Mouse (Mus musculus) gastrocnemius, postnatal 25 days (tissue): Measurements from ENCODE around the gene Olfr583. TPM values are rescaled to one million over a fixed set of nuclear protein-coding genes. Genes with fewer than 3 reads are reported as not detected.

Experiments used
- DNase-seq: peaks from one replicate; pipeline ENCODE4 v3.0.0; 2022
- long read RNA-seq, 2 experiments: library from polyadenylated mRNA; stranded (forward); transcript quantifications; one replicate each; pipeline ENCODE4 v2.0.0; 2021
- total RNA-seq, 2 experiments: library from RNA; stranded (reverse); gene quantifications; 1 replicate in 1 of 2; 2 replicates in 1 of 2; pipeline ENCODE4 v1.2.3; 2021

Olfr583 gene
- total RNA-seq: not detected
- long read RNA-seq, experiment 1: 0 reads
- long read RNA-seq, experiment 2: 0 reads

DNA sequence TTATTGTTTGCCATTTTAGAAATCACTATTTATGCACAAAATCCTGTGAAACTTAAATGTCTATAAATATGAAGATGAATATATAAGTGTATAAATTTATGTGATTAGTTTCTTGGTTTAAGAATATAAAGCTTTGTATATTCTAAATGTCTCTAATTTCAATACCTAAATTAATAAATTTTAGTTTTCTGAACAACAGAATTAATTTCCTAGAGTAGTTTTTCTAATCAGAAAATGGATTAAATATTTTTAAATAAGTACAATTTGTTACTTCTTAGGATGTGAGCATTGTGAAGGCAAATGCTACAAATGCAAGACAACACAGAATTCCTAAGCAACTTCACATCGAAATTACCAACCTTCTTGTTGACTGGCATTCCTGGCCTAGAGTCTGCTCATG, at the start of gene Olfr583:
Gene Olfr583, plus strand, starts transcription at position 301 of the 400 bp plus-strand sequence.
- no peak for DNase-seq

DNA sequence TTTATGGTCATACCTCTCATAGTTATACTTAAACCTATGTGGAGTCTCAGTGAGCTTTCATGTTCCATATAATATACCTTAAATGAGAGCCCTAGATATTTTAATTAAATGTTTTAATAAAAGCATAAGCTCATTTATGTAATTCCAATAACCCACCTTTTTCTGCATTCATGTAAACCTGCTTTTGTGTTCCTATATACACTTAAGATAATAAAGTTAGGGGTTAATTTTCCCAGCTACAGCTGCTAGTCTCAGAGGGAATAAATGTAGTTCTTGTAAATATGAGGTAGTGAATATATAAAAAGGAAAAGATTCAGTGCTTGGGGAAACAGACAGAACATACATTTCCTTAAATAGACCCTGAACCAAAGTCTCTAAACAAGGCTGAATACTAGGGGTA, 13.4 kb upstream of the Olfr583 start, which contains the start of gene Olfr582:
Gene Olfr582, plus strand, starts transcription at position 301 of the 400 bp plus-strand sequence.
- DNase-seq: no peak

DNA sequence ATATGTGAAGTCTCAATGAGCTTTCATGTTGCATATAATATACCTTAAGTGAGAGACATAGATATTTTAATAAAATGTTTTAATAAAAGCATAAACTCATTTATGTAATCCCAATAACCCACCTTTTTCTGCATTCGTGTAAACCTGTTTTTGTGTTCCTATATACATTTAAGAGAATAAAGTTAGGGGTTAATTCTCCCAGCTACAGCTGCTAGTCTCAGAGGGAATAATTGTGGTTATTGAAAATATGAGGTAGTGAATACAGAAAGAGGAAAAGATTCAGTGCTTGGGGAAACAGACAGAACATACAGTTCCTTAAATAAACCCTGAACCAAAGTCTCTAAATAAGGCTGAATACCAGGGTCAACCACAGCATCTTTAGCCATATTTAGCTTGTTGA, 30.5 kb downstream of the Olfr583 start, which contains the start of gene Olfr584:
Gene Olfr584, plus strand, starts transcription at position 301 of the 400 bp plus-strand sequence.
- no peak for DNase-seq

DNA sequence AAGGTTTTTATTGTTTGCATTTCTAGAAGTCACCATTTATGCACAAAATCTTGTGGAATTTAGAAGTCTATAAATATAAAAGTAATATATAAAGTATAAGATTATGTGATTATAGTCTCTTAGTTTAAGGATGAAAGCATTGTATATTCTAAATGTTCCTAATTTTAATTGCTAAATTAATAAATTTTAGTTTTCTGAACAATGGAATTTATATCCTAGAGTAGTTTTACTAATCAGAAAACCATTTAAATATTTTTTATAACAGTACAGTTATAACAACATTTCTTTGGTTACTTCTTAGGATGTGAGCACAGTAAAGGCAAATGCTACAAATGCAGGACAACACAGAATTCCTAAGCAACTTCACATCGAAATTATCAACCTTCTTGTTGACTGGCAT, 46.3 kb downstream of the Olfr583 start, which contains the start of gene Olfr585:
Gene Olfr585, plus strand, starts transcription at position 301 of the 400 bp plus-strand sequence.
- no peak for DNase-seq

Other genes starting within 250 kb of the Olfr583 start
- not detected for gene Olfr564, start 247.8 kb upstream of the Olfr583 start, total RNA-seq
- not detected for gene Olfr566, start 192.5 kb upstream of the Olfr583 start, total RNA-seq
- not detected for gene Olfr568, start 174.2 kb upstream of the Olfr583 start, total RNA-seq
- not detected for gene Olfr569, start 160.4 kb upstream of the Olfr583 start, total RNA-seq
- not detected for gene Olfr570, start 156.7 kb upstream of the Olfr583 start, total RNA-seq
- not detected for gene Olfr571, start 133.8 kb upstream of the Olfr583 start, total RNA-seq
- gene Olfr572, start 126.9 kb upstream of the Olfr583 start, total RNA-seq: not detected
- gene Olfr573-ps1, start 108.7 kb upstream of the Olfr583 start, total RNA-seq: not detected
- not detected for gene Olfr574, start 102.8 kb upstream of the Olfr583 start, total RNA-seq
- not detected for gene Olfr575, start 92.5 kb upstream of the Olfr583 start, total RNA-seq
- gene Olfr576, start 88.6 kb upstream of the Olfr583 start, total RNA-seq: not detected
- not detected for gene Olfr577, start 75.4 kb upstream of the Olfr583 start, total RNA-seq
- not detected for gene Olfr578, start 62.0 kb upstream of the Olfr583 start, total RNA-seq
- gene Olfr582, start 13.3 kb upstream of the Olfr583 start, total RNA-seq: not detected
- not detected for gene Olfr584, start 30.6 kb downstream of the Olfr583 start, total RNA-seq
- not detected for gene Olfr585, start 46.4 kb downstream of the Olfr583 start, total RNA-seq
- gene Olfr586, start 74.3 kb downstream of the Olfr583 start, total RNA-seq: not detected
- not detected for gene Olfr588-ps1, start 89.6 kb downstream of the Olfr583 start, total RNA-seq
- gene Olfr589, start 105.1 kb downstream of the Olfr583 start, total RNA-seq: not detected
- not detected for gene Olfr591, start 127.0 kb downstream of the Olfr583 start, total RNA-seq
- not detected for gene Olfr592, start 133.5 kb downstream of the Olfr583 start, total RNA-seq
- gene Olfr593, start 160.6 kb downstream of the Olfr583 start, total RNA-seq: not detected
- gene Olfr594, start 165.7 kb downstream of the Olfr583 start, total RNA-seq: not detected
- not detected for gene Usp17ld, start 201.2 kb downstream of the Olfr583 start, total RNA-seq